Mouse (Mus musculus) skeletal muscle tissue, adult 2 months (tissue): ENCODE results near the gene Lor.

Source experiments
- DNase-seq: peaks from one replicate; pipeline ENCODE4 v3.0.0-alpha.2; 2012; ENCODE audit warnings: low read depth, low spot score

Lor gene

GRCm38 (mm10) chr3:92083042-92083441 lies at the start of gene Lor:
Lor (minus strand) TSS chr3:92083142.
- DNase-seq = no peak

DNA sequence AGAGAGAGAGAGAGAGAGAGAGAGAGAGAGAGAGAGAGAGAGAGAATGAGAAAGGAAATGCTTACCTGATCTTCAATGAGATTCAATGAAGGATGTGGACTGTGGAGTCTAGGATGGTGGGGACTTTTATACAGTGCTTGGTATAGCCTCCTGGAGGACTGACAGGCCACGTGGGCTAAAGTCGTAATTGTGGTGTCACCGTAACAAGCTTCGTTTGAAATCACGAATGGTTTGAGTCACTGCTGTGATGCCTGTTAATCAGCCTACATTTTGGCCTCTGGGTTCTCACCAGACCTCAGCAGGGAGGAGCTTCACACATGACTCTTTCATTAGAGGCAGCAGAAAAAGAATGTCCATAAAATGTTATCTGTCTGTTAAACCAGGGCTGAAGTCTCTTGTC lies 40.9 kb upstream of the Lor start, which contains the start of gene Prr9:
TSS of gene Prr9 (minus strand) at position 101 of the 400 bp plus-strand sequence.
- DNase-seq = no peak

GRCm38 (mm10) chr3:92120902-92121301 lies 38.0 kb upstream of the Lor start:
- DNase-seq = no peak

- no peak for DNase-seq
Observed at GRCm38 (mm10) chr3:92117930-92118329, 35.0 kb upstream of the Lor start.

DNA sequence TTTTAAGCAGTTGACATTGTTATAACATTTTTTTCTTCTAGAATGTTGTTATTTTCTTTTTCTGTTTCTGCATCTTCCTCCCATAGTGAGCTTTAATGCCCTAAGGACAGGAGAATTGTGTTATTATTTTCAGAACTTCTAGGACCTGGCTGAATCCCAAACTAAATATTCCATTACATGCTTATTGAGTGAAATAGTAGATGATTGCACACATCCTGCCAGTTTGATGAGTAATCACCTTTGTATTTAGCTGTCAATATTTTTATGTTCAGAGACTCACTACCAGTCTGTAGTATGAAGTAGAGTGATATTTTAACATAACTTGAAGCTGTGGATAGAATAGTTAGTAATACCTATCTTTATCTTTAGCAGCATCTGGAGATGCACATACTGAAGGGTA lies 28.6 kb upstream of the Lor start:
- DNase-seq = no peak

GRCm38 (mm10) chr3:92110790-92111189 lies 27.8 kb upstream of the Lor start:
- no peak for DNase-seq

GRCm38 (mm10) chr3:92106582-92106981 lies 23.6 kb upstream of the Lor start:
- DNase-seq = no peak

DNA sequence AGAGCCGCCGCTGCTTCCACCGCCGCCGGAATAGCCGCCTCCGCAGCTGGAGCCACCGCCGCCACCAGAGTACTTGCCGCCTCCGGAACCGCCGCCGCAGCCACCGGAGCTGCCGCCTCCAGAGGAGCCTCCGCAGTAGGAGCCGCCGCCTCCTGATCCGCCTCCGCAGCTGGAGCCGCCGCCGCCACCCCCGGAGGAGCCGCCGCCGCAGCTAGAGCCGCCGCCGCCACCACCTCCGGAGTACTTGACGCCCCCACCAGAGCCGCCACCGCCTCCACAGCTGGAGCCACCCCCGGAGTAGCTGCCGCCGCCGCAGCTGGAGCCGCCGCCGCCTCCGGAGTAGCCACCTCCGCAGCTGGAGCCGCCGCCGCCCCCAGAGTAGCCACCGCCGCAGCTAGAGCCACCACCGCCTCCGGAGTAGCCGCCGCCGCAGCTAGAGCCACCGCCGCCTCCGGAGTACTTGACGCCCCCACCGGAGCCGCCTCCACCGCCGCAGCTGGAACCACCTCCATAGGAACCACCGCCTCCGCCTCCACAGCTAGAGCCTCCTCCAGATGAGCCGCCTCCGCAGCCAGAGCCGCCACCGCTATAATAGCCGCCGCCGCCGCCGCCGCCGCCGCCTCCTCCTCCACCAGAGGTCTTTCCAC lies 1.5 kb downstream of the Lor start:
- DNase-seq = no peak

DNA sequence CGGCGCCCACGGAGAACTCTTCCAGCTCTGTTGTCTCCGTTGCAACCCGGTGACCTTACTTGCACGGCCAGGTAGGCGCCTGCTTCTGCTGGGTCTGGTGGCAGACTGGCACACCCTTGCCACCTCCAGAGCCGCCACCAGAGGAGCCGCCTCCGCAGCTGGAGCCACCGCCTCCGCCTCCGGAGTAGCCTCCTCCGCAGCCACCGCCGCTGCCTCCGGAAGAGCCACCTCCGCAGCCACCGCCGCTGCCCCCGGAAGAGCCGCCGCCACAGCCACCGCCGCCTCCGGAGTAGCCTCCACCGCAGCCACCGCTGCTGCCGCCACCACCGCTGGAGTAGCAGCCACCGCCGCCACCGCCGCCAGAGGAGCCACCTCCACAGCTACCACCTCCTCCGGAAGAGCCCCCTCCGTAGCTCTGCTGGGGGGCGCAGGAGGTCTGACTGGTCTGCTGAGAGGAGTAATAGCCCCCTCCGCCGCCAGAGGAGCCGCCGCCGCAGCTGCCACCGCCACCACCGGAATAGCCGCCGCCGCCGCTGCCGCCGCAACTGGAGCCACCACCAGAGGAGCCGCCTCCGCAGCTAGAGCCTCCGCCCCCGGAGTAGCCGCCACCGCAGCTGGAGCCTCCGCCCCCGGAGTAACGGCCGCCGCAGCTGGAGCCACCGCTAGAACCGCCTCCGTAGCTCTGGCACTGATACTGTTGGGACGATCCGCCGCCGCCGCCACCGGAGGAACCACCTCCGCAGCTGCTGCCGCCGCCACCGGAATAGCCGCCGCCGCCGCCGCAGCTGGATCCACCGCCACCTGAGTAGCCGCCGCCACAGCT lies 2.3 kb downstream of the Lor start:
- peak; percentile 2 for DNase-seq

- no peak for DNase-seq
Observed at GRCm38 (mm10) chr3:92050382-92051054, 32.4 kb downstream of the Lor start.

DNA sequence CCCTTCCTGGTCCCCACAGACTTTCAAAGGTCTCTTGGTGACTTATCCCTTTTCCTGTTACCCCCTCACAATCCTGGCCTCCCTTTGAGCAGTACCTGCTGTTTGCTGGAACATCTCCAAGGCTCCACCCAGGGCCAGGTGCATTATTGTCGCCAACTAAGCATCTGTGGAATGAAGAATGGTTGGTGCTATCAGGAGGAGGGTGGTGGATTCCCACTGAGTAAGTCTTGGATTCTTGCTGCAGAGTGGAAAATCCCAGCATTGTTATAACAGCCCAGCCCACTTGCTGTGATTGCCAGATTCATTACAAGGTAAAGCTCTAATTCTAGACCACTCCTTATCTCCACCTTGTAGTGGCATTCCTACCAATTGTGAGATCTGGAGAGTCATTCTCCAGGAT lies 49.0 kb downstream of the Lor start:
- DNase-seq = no peak

DNA sequence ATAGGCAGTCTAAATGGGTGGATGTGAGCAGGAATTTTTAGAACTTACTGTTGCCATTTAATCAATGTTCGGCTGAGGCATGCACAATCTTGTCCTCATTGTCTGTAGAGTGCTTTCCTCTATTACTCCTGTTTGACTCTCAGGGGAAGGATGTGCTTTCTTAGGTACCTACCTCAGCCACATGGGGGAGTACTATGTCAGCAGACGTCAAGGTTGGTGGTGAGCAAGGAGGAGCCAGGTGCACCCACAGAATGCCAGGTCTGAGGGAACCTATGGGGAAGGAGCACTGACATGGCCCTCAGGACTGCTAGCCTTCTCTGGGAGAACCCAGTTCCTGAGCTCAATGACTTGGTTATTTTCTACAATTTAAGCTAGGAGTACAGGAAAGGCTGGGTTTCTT lies 49.7 kb downstream of the Lor start:
- no peak for DNase-seq
